Mouse (Mus musculus) megakaryocyte, embryonic 14.5 days (primary cell): ENCODE data around the gene Fsd1.

Source experiments
- FLI1 ChIP-seq: IDR thresholded peaks from 2 replicates; pipeline ENCODE4 v1.6.1; 2012; ENCODE audit warnings: low read length, inconsistent platforms, mixed read lengths
- GATA1 ChIP-seq: IDR thresholded peaks from 3 replicates; pipeline ENCODE4 v1.6.1; 2012; ENCODE audit warnings: mixed read lengths, low read length, inconsistent platforms, borderline replicate concordance

DNA sequence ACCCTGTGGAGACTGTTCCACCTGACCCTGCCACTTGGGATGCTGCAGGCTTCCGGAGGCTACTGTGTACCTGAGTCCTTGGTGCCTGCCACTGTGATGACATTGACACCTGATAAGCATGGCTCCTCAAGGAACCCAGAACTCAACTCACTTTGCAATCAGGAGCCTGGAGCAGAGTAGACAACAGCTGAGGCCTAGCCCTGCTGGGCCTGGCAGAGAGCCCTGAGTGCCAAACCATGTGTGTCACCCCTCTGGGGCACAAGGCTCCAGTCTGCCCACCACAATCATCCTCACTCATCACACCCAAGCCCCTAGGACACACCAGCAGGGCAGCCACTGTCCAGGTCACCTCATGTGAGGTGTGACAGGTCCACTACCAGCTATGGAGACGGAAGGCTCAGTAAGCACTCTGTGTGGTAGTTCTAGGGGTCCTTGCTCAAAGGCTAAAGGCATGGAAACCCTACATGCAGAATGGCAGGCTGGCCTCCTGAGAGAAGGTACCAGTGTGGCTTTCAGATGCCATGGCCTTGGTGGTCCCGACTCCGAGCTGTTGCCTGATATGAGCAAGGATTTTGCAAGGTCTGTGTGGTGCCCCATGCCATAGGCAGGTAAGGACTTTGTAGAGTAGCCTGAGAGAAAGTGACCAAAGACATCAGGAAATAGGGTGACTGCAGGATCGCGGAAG is 34.2 kb downstream of the Fsd1 start:
- TF ChIP-seq GATA1: no peak
- no peak for TF ChIP-seq FLI1
